Mouse (Mus musculus) bone marrow, adult 2 months (tissue): ENCODE results near the gene Gm3285.

Source experiments
- CTCF ChIP-seq: fragments of 200-500 bp; IDR thresholded peaks from 2 replicates; pipeline ENCODE4 v1.5.1; 2011; ENCODE audit warnings: low read length, control low read depth; ENCODE audit not compliant: control insufficient read depth, insufficient read depth
- POLR2A ChIP-seq: fragments of 200-500 bp; IDR thresholded peaks from 2 replicates; pipeline ENCODE4 v1.6.1; 2011; ENCODE audit warnings: low read depth, mild to moderate bottlenecking, control low read depth, low read length, borderline replicate concordance; ENCODE audit not compliant: control insufficient read depth

DNA sequence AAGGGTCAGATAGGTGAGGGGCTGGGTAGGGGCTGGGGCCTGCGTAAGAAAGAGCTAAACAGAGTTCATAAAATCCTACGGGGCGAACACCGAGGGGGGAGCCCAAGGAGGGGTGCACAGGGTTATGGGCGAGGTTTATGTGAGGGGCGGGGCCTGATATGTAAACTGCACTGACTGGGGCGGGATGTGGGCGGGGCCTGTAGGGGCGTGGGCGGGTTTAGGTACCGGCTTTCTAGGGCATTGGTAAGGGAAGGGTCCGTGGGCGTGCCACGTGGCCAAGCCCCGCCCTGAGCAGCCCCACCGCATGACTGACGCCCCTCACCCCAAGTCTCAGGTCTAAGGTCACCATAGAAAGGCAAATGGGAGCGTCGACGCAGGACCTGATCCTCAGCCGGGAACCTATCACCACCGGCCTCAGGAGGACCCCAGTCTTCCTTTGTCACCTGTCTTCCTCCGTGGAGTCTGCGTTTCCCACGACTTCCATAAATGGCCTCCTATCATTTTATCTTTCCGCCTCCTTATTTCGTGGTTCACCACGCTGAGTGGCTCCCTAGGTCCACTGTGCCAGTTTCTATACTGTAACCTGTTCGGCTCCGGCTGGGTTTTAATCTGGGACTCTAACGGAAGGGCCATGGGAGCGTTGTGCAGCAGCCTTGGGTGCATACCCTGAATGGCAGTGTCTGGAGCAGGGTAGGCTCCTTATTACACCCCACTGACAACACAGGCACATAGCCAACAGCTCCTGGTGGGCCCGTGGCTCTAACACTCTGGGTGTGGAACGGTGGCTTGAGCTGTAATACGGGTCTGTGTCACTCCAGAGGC is 41.3 kb downstream of the Gm3285 start:
- TF ChIP-seq CTCF (no peak), POLR2A (no peak)
